Mouse (Mus musculus) right cerebral cortex, adult 2 months (tissue): Measurements from ENCODE around the gene Gm498.
A peak's percentile ranks its signal among the peaks of the same experiment; 100 is the strongest.

Experiments
- DNase-seq, 2 experiments: peaks; one replicate each; pipeline ENCODE4 v3.0.0; 2021 to 2022; ENCODE audit warnings: low spot score in 2 of 2

The Gm498 gene

GRCm38 (mm10) chr7:143866538-143866937, at the start of gene Gm498:
Gm498 (plus strand) TSS chr7:143866838.
- DNase-seq: no peak

GRCm38 (mm10) chr7:143819201-143819600, 47.4 kb upstream of the Gm498 start:
- DNase-seq: no peak

- no peak for DNase-seq
Measured at GRCm38 (mm10) chr7:143821241-143821640, 45.4 kb upstream of the Gm498 start.

GRCm38 (mm10) chr7:143822375-143823265, 44.0 kb upstream of the Gm498 start, which contains the start of the genes Nadsyn1 and Dhcr7:
Nadsyn1 (minus strand) TSS chr7:143822849.
Dhcr7 (plus strand) TSS chr7:143823145.
- peak; percentile 98 to 99 for DNase-seq

GRCm38 (mm10) chr7:143823266-143823605, 43.4 kb upstream of the Gm498 start:
- peak in 1 of 2 experiments; percentile 15 for DNase-seq

- no peak for DNase-seq
Measured at GRCm38 (mm10) chr7:143826985-143827384, 39.7 kb upstream of the Gm498 start.

- peak; percentile 96 to 97 for DNase-seq
Measured at GRCm38 (mm10) chr7:143829504-143830331, 36.9 kb upstream of the Gm498 start.

- DNase-seq: no peak
Measured at GRCm38 (mm10) chr7:143830399-143830798, 36.2 kb upstream of the Gm498 start.

GRCm38 (mm10) chr7:143832196-143832595, 34.4 kb upstream of the Gm498 start:
- DNase-seq: no peak

GRCm38 (mm10) chr7:143832611-143833010, 34.0 kb upstream of the Gm498 start:
- no peak for DNase-seq

GRCm38 (mm10) chr7:143833581-143834190, 33.0 kb upstream of the Gm498 start:
- DNase-seq: no peak

- DNase-seq: no peak
Measured at GRCm38 (mm10) chr7:143834316-143834715, 32.3 kb upstream of the Gm498 start.

GRCm38 (mm10) chr7:143834972-143835371, 31.7 kb upstream of the Gm498 start:
- DNase-seq: no peak

GRCm38 (mm10) chr7:143837705-143838358, 28.8 kb upstream of the Gm498 start:
- no peak for DNase-seq

- no peak for DNase-seq
Measured at GRCm38 (mm10) chr7:143840121-143840520, 26.5 kb upstream of the Gm498 start.

- no peak for DNase-seq
Measured at GRCm38 (mm10) chr7:143841301-143841700, 25.3 kb upstream of the Gm498 start.

- DNase-seq: no peak
Measured at GRCm38 (mm10) chr7:143848127-143848767, 18.4 kb upstream of the Gm498 start.

GRCm38 (mm10) chr7:143848768-143849482, 17.7 kb upstream of the Gm498 start:
- DNase-seq: no peak

GRCm38 (mm10) chr7:143868874-143869273, 2.2 kb downstream of the Gm498 start:
- DNase-seq: no peak

GRCm38 (mm10) chr7:143883717-143884116, 17.1 kb downstream of the Gm498 start:
- no peak for DNase-seq
